ENCODE assay signal across 33 mouse cellular contexts in the genomic region with DNA sequence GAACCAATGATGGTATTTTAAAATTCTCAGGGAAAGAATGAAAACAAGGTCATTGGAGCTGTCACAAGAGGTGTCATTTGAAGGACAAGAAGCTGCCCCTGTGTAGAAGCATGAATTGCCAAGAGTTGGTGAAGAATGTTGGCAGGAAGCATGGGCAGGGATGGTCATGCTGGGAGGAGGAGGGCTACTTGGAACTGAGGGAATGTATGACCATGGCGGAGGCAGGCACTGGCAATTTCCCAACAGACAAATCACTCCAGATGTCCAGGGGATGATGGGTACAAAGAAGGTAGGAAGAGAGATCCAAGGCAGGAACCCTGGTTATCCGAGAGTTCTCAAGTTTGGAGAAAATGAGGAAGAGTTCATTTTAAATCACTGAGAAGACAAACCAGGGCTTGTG. TPM values are rescaled to one million over a fixed set of nuclear protein-coding genes. Genes with fewer than 3 reads are reported as not detected.
DNase-seq lines count a peak whose midpoint lies in the region; TF ChIP-seq lines count a peak whose summit lies in the region.
"Had no signal": no experiment of that assay in that cellular context is flagged by ENCODE, and none has a peak within 500 bp of the region (broad histone marks: within the 10 kb centered on the region; RNA-seq: fewer than 3 reads in every experiment).

No protein-coding gene starts in this region.

- 71% methylated on average over 2 of the region's 2 CpGs for WGBS in lung, adult 2 months

- no peak for TF ChIP-seq POLR2A in lung, adult 2 months (IDR thresholded peaks at IDR 0.05; ENCODE audit: borderline replicate concordance, extremely low read depth, low read depth, low read length)

- peaks cover 4% of the 10 kb centered on the region; the same call in 1 of the 2 replicates for H3K4me1 ChIP-seq in lung, adult 2 months (ENCODE audit: control insufficient read depth, insufficient read depth, low read length)

- no peak overlapping the region for H3K4me3 ChIP-seq in lung, adult 2 months (replicated peaks; ENCODE audit: extremely low read depth, low read depth, low read length)
- H3K4me3 ChIP-seq: embryonic facial prominence, embryonic 15.5 days; heart, adult 2 months; hindbrain, embryonic 13.5 days; limb, embryonic 13.5 days; liver, embryonic 13.5 days; neural tube, embryonic 12.5 days had no signal

- no peak for TF ChIP-seq CTCF in lung, adult 2 months (IDR thresholded peaks at IDR 0.05; ENCODE audit: insufficient read depth, low read length)

- DNase-seq in heart, adult 18-20 months = peak; percentile 5 to 7
- DNase-seq in heart, adult 9 months (ENCODE audit: low spot score in 2 of 2) = no peak
- peak; percentile 73 for DNase-seq in brain, adult 2 months (ENCODE audit: low read depth, low spot score)
- peak; percentile 45 for DNase-seq in cerebellum, adult 8-10 months
- peak; percentile 41 to 45 for DNase-seq in cerebellum, postnatal 36 days
- DNase-seq in kidney, adult 9 months = no peak
- no peak for DNase-seq in lung, adult 2 months
- DNase-seq: adrenal gland, postnatal 25 days; gastrocnemius, postnatal 10 days; heart, adult 2 months; kidney, adult 8-10 months; kidney, postnatal 14 days; layer of hippocampus, postnatal 36 days; liver, embryonic 13.5 days; lung, embryonic 14.5 days; midbrain, embryonic 14.5 days; right cerebral cortex, postnatal 14 days; thymus, postnatal 14 days had no signal

RNA-seq across cellular contexts. Expression of gene Osbpl6, which starts 3.7 kb away (rescaled TPM):
- 10 to 100 TPM; 15.5 to 16.8 TPM for total RNA-seq in heart, adult 18-20 months (2021)
- polyA plus RNA-seq in lung, adult 2 months (2012; rRNA removed) = 64.5 and 74.9 TPM in 2 replicates
- total RNA-seq: common myeloid progenitor, adult 5-6 weeks; MEL had no signal

RNA-seq across cellular contexts. Expression of gene Rbm45, which starts 40.2 kb away (rescaled TPM):
- 10 to 100 TPM; 18.2 to 20.3 TPM for total RNA-seq in heart, adult 18-20 months (2021)
- 9.5 and 12.0 TPM in 2 replicates for polyA plus RNA-seq in lung, adult 2 months (2012; rRNA removed)

RNA-seq across cellular contexts. Expression of gene Cyct, which starts 49.7 kb away (rescaled TPM):
- 1 to 10 TPM in 1 of 2 experiments, not detected in 1; 1.7 TPM for total RNA-seq in heart, adult 18-20 months (2021)
- not detected in 2 replicates for polyA plus RNA-seq in lung, adult 2 months (2012; rRNA removed)
- total RNA-seq: adrenal gland, postnatal 25 days; common myeloid progenitor, adult 5-6 weeks; gastrocnemius, postnatal 10 days; heart, postnatal 25 days; layer of hippocampus, adult 8-10 months; layer of hippocampus, postnatal 36 days; left cerebral cortex, postnatal 14 days; megakaryocyte, adult 5-6 weeks; MEL had no signal
- polyA plus RNA-seq: C2C12; embryonic facial prominence, embryonic 15.5 days; forebrain, embryonic 14.5 days; frontal cortex, adult 2 months; heart, adult 2 months; heart, embryonic 14.5 days; hindbrain, embryonic 13.5 days; inflammation-experienced regulatory T-cells, adult 6 months; limb, embryonic 13.5 days; liver, embryonic 13.5 days; lung, embryonic 14.5 days; midbrain, embryonic 14.5 days; neural tube, embryonic 12.5 days had no signal

Comparison
In these comparisons a context has a peak if more than half of its experiments do, and no peak if none do; other contexts are left out.
1. DNase-seq: peak in heart, adult 18-20 months (2 of 2), brain, adult 2 months (single experiment), cerebellum, adult 8-10 months (single experiment) and cerebellum, postnatal 36 days (2 of 2); none in heart, adult 9 months (0 of 2), kidney, adult 9 months (single experiment) and lung, adult 2 months (single experiment).